Mouse (Mus musculus): ENCODE measurements around the gene Fads6.

GRCm38 (mm10) chr11:115250405-115251090, 46.9 kb downstream of the Fads6 start:
- TF ChIP-seq POLR2A (IDR thresholded peaks at IDR 0.05; ENCODE audit: insufficient read depth, low read depth, low read length) (no peak), CTCF (IDR thresholded peaks at IDR 0.05; ENCODE audit: insufficient read depth, low read depth, low read length) (no peak)

Measured in olfactory bulb, adult 2 months (tissue).